Mouse (Mus musculus): ENCODE results near the gene Padi6.

DNA sequence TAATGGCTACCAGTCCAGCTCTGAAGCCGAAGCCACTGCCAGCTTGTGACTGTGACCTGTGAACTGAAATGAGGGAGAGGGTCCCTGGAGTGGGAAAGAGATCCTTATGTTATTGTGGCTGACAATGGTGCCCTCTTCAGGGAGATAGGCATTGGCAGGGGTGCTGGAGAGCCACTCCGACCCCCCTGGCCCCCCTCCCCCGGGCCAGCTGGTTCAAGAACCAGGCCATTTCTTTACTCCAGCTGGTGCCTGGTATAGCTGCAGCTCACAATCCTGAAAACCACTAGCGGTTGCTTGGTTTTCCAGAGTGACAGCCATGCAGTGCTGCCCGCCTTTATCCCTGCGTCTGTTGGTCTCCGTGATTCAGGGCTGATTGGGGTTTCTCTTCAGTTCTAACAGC lies 33.3 kb downstream of the Padi6 start:
- no peak for TF ChIP-seq GATA1 (IDR thresholded peaks at IDR 0.05; ENCODE audit: low read length)
- TF ChIP-seq TAL1 (IDR thresholded peaks at IDR 0.05; ENCODE audit: low read length): no peak

All from erythroblast, embryonic 14.5 days (primary cell).